Mouse (Mus musculus) forebrain, postnatal 0 days (tissue): ENCODE measurements around the gene Ano2. TPM values are rescaled to one million over a fixed set of nuclear protein-coding genes. Genes with fewer than 3 reads are reported as not detected.

Experiments used
- ATAC-seq: fragments of 200-750 bp; cut with Nextera tagmentation; 2 replicates; pipeline ENCODE4 v1.8.0; 2017; ENCODE audit warnings: mild to moderate bottlenecking, moderate library complexity
- DNase-seq: peaks from one replicate; pipeline ENCODE4 v3.0.0-alpha.2; 2015
- H3K27ac ChIP-seq: fragments of 300-500 bp; sonication (generic); 2 replicates; pipeline ENCODE4 v1.5.1; 2014; ENCODE audit warnings: low read depth, mild to moderate bottlenecking, antibody characterized with exemption, low read length, moderate library complexity, mixed read lengths
- H3K27me3 ChIP-seq: fragments of 300-500 bp; sonication (generic); 2 replicates; pipeline ENCODE4 v1.6.1; 2014; ENCODE audit warnings: mild to moderate bottlenecking, low read length, mixed read lengths; ENCODE audit not compliant: insufficient read depth
- H3K36me3 ChIP-seq: fragments of 300-500 bp; sonication (generic); 2 replicates; pipeline ENCODE4 v1.6.1; 2014; ENCODE audit warnings: mild to moderate bottlenecking, moderate library complexity; ENCODE audit not compliant: insufficient read depth
- H3K4me1 ChIP-seq: fragments of 300-500 bp; sonication (generic); 2 replicates; pipeline ENCODE4 v1.6.1; 2014; ENCODE audit warnings: antibody characterized with exemption; ENCODE audit not compliant: insufficient read depth
- H3K4me2 ChIP-seq: fragments of 300-500 bp; sonication (generic); 2 replicates; pipeline ENCODE4 v1.6.1; 2014; ENCODE audit warnings: low read depth, mild to moderate bottlenecking, moderate library complexity
- H3K4me3 ChIP-seq: fragments of 300-500 bp; sonication (generic); 2 replicates; pipeline ENCODE4 v1.5.1; 2014; ENCODE audit warnings: low read depth, low read length, mixed read lengths
- H3K9ac ChIP-seq: fragments of 300-500 bp; sonication (generic); 2 replicates; pipeline ENCODE4 v1.6.1; 2014; ENCODE audit warnings: mild to moderate bottlenecking
- H3K9me3 ChIP-seq: fragments of 300-500 bp; sonication (generic); 2 replicates; pipeline ENCODE4 v1.6.1; 2016; ENCODE audit warnings: low read length
- CTCF ChIP-seq: sonication (generic); IDR thresholded peaks from 2 replicates; pipeline ENCODE4 v1.5.1; 2016; ENCODE audit warnings: antibody characterized with exemption, control low read depth, low read depth
- WGBS: fragments of 180-500 bp; shearing (Covaris S2); extraction: QIAGEN DNeasy Blood & Tissue Kit; methylation state at CpG from one replicate; pipeline ENCODE4 v1.1.7; 2014; 5-methylcytosine and 5-hydroxymethylcytosine counted together
- polyA plus RNA-seq: library from polyadenylated mRNA; unstranded; fragments of >200 nt; fragmentation: Nextera tagmentation; extraction: Ambion mirVana; gene quantifications from 2 replicates; pipeline ENCODE4 v1.2.1, GENCODE M21; 2015
- total RNA-seq: library from RNA; depleted of rRNA; stranded (reverse); fragments of >200 nt; gene quantifications from 2 replicates; pipeline ENCODE4 v1.2.3, GENCODE M21; 2014

Ano2 gene
- total and polyA plus RNA-seq, 2 experiments from 2014 or later: 0.82 to 5.5 TPM

GRCm38 (mm10) chr6:126006647-126007046 is 316.4 kb downstream of the Ano2 start:
- no peak for ATAC-seq
- Histone ChIP-seq H3K27ac (no peak overlapping the region), H3K27me3 (no peaks in the 10 kb centered on the region), H3K36me3 (no peaks in the 10 kb centered on the region), H3K9me3 (no peaks in the 10 kb centered on the region), H3K4me3 (no peak overlapping the region), H3K4me2 (no peak overlapping the region), H3K4me1 (no peaks in the 10 kb centered on the region), H3K9ac (no peak overlapping the region)
- DNase-seq: no peak
- WGBS: 82% methylated on average over 6 of the region's 6 CpGs
- TF ChIP-seq CTCF: no peak

- Histone ChIP-seq H3K4me3 (no peak overlapping the region), H3K36me3 (no peaks in the 10 kb centered on the region), H3K4me2 (no peak overlapping the region), H3K4me1 (no peaks in the 10 kb centered on the region), H3K27ac (no peak overlapping the region), H3K9ac (no peak overlapping the region), H3K9me3 (no peaks in the 10 kb centered on the region), H3K27me3 (no peaks in the 10 kb centered on the region)
- 23% methylated on average over 3 of the region's 3 CpGs for WGBS
- DNase-seq (no peak), ATAC-seq (no peak)
- TF ChIP-seq CTCF: no peak
These were observed 318.9 kb downstream of the Ano2 start for GRCm38 (mm10) chr6:126009083-126009482.

- Histone ChIP-seq H3K9ac (no peak overlapping the region), H3K27me3 (no peaks in the 10 kb centered on the region), H3K9me3 (no peaks in the 10 kb centered on the region), H3K4me2 (no peak overlapping the region), H3K36me3 (no peaks in the 10 kb centered on the region), H3K4me1 (no peaks in the 10 kb centered on the region), H3K27ac (no peak overlapping the region), H3K4me3 (no peak overlapping the region)
- TF ChIP-seq CTCF: no peak
- WGBS: 75% methylated on average over 2 of the region's 2 CpGs
- ATAC-seq: no peak
- DNase-seq: peak; percentile 11
These were observed 326.8 kb downstream of the Ano2 start for GRCm38 (mm10) chr6:126016991-126017390.

GRCm38 (mm10) chr6:126018411-126018810 is 328.2 kb downstream of the Ano2 start:
- Histone ChIP-seq H3K4me1 (no peaks in the 10 kb centered on the region), H3K9me3 (no peaks in the 10 kb centered on the region), H3K27me3 (no peaks in the 10 kb centered on the region), H3K4me2 (no peak overlapping the region), H3K4me3 (no peak overlapping the region), H3K27ac (no peak overlapping the region), H3K36me3 (no peaks in the 10 kb centered on the region), H3K9ac (no peak overlapping the region)
- DNase-seq (no peak), ATAC-seq (no peak)
- TF ChIP-seq CTCF: no peak
- 70% methylated on average over 1 of the region's 1 CpGs for WGBS

GRCm38 (mm10) chr6:126033693-126034402 is 343.6 kb downstream of the Ano2 start:
- no peak for ATAC-seq

GRCm38 (mm10) chr6:126034403-126034724 is 344.1 kb downstream of the Ano2 start:
- Histone ChIP-seq H3K27me3 (no peaks in the 10 kb centered on the region), H3K4me1 (no peaks in the 10 kb centered on the region), H3K9me3 (no peaks in the 10 kb centered on the region), H3K4me3 (no peak overlapping the region), H3K27ac (no peak overlapping the region), H3K36me3 (no peaks in the 10 kb centered on the region), H3K4me2 (no peak overlapping the region), H3K9ac (no peak overlapping the region)
- WGBS: 34% methylated on average over 2 of the region's 2 CpGs
- DNase-seq: no peak
- peak; percentile 55 for ATAC-seq
- TF ChIP-seq CTCF: no peak

More at GRCm38 (mm10) chr6:126033693-126034402, 343.6 kb downstream of the Ano2 start:
- no peaks in the 10 kb centered on the region for H3K4me1 ChIP-seq
- no peak for TF ChIP-seq CTCF
- 47% methylated on average over 8 of the region's 8 CpGs for WGBS
- no peaks in the 10 kb centered on the region for H3K36me3 ChIP-seq
- no peak overlapping the region for H3K4me2 ChIP-seq
- H3K27ac ChIP-seq: no peak overlapping the region
- H3K27me3 ChIP-seq: no peaks in the 10 kb centered on the region
- H3K4me3 ChIP-seq: no peak overlapping the region
- no peak overlapping the region for H3K9ac ChIP-seq
- H3K9me3 ChIP-seq: no peaks in the 10 kb centered on the region
- no peak for DNase-seq

- DNase-seq (peak; percentile 14), ATAC-seq (peak; percentile 61)
- H3K27ac ChIP-seq: no peak overlapping the region
- no peaks in the 10 kb centered on the region for H3K4me1 ChIP-seq
- H3K36me3 ChIP-seq: no peaks in the 10 kb centered on the region
- 68% methylated on average over 7 of the region's 7 CpGs for WGBS
- no peak overlapping the region for H3K9ac ChIP-seq
- no peak overlapping the region for H3K4me2 ChIP-seq
- TF ChIP-seq CTCF: no peak
- no peak overlapping the region for H3K4me3 ChIP-seq
- H3K9me3 ChIP-seq: no peaks in the 10 kb centered on the region
- H3K27me3 ChIP-seq: no peaks in the 10 kb centered on the region
These were observed 344.5 kb downstream of the Ano2 start for GRCm38 (mm10) chr6:126034728-126035127.
